Mouse (Mus musculus): ENCODE measurements around the gene Uba2. TPM values are rescaled to one million over a fixed set of nuclear protein-coding genes. Genes with fewer than 3 reads are reported as not detected.

Uba2 gene
- total and polyA plus RNA-seq, 2 experiments: 16.9 to 31.8 TPM

- H3K9ac ChIP-seq (ENCODE audit: low read depth, low read length): no peak overlapping the region
- TF ChIP-seq POLR2A (IDR thresholded peaks at IDR 0.05; ENCODE audit: extremely low read depth, insufficient read depth, low read length): no peak
- TF ChIP-seq CTCF (IDR thresholded peaks at IDR 0.05; ENCODE audit: low read depth, low read length): peak; percentile 51
- peaks cover 22% of the 10 kb centered on the region for H3K36me3 ChIP-seq (ENCODE audit: control insufficient read depth, insufficient read depth, low read length)
- 64% methylated on average over 4 of the region's 4 CpGs for WGBS
- no peak overlapping the region for H3K27ac ChIP-seq (replicated peaks; ENCODE audit: insufficient read depth, low read depth, low read length)
- DNase-seq (ENCODE audit: extremely low read depth, low read depth, low spot score): no peak
- no peaks in the 10 kb centered on the region for H3K27me3 ChIP-seq (ENCODE audit: control insufficient read depth, insufficient read depth, low read length)
- H3K4me1 ChIP-seq (ENCODE audit: control insufficient read depth, insufficient read depth, low read length): peaks cover 8% of the 10 kb centered on the region; the same call in 1 of the 2 replicates
- peaks cover 7% of the 10 kb centered on the region; the same call in 1 of the 2 replicates for H3K79me2 ChIP-seq (ENCODE audit: control insufficient read depth, insufficient read depth, low read length)
- no peak overlapping the region for H3K4me3 ChIP-seq (ENCODE audit: insufficient read depth, low read depth, low read length)
These were observed 2.5 kb downstream of the Uba2 start for GRCm38 (mm10) chr7:34166850-34167249.

DNA sequence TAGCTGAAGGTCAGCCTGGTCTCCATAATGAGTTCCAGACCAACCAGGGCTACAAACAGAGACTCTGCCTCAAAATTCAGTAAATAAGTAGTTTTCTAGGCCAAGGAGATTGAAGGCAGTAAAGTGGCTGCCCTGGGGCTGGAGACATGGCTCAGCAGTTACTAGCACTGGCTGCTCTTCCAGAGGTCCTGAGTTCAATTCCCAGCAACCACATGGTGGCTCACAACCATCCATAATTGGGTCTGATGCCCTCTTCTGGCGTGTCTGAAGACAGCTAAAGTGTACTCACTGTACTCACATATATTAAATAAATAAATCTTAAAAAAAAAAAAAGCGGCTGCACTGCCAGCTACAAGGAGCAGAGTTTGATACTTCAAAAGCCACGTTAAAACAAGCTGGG is 3.4 kb downstream of the Uba2 start:
- Histone ChIP-seq H3K27me3 (ENCODE audit: control insufficient read depth, insufficient read depth, low read length) (no peaks in the 10 kb centered on the region), H3K36me3 (ENCODE audit: control insufficient read depth, insufficient read depth, low read length) (peaks cover 30% of the 10 kb centered on the region), H3K4me1 (ENCODE audit: control insufficient read depth, insufficient read depth, low read length) (peaks cover 8% of the 10 kb centered on the region; the same call in 1 of the 2 replicates), H3K9ac (ENCODE audit: low read depth, low read length) (no peak overlapping the region), H3K27ac (replicated peaks; ENCODE audit: insufficient read depth, low read depth, low read length) (no peak overlapping the region), H3K79me2 (ENCODE audit: control insufficient read depth, insufficient read depth, low read length) (peaks cover 7% of the 10 kb centered on the region; the same call in 1 of the 2 replicates), H3K4me3 (ENCODE audit: insufficient read depth, low read depth, low read length) (no peak overlapping the region)
- DNase-seq (ENCODE audit: extremely low read depth, low read depth, low spot score): no peak
- WGBS: 82% methylated on average over 3 of the region's 3 CpGs
- TF ChIP-seq CTCF (IDR thresholded peaks at IDR 0.05; ENCODE audit: low read depth, low read length) (no peak), POLR2A (IDR thresholded peaks at IDR 0.05; ENCODE audit: extremely low read depth, insufficient read depth, low read length) (no peak)

GRCm38 (mm10) chr7:34164671-34165070 is 4.7 kb downstream of the Uba2 start:
- H3K79me2 ChIP-seq (ENCODE audit: control insufficient read depth, insufficient read depth, low read length): peaks cover 7% of the 10 kb centered on the region; the same call in 1 of the 2 replicates
- WGBS: 94% methylated on average over 7 of the region's 7 CpGs

GRCm38 (mm10) chr7:34159167-34159566 is 10.2 kb downstream of the Uba2 start:
- TF ChIP-seq POLR2A (IDR thresholded peaks at IDR 0.05; ENCODE audit: extremely low read depth, insufficient read depth, low read length): no peak
- TF ChIP-seq CTCF (IDR thresholded peaks at IDR 0.05; ENCODE audit: low read depth, low read length): peak; percentile 20; the same call in 1 of the 2 replicates
- 96% methylated on average over 3 of the region's 3 CpGs for WGBS
- Histone ChIP-seq H3K36me3 (ENCODE audit: control insufficient read depth, insufficient read depth, low read length) (peaks cover 82% of the 10 kb centered on the region), H3K79me2 (ENCODE audit: control insufficient read depth, insufficient read depth, low read length) (no peaks in the 10 kb centered on the region), H3K4me3 (ENCODE audit: insufficient read depth, low read depth, low read length) (no peak overlapping the region), H3K9ac (ENCODE audit: low read depth, low read length) (no peak overlapping the region), H3K27ac (replicated peaks; ENCODE audit: insufficient read depth, low read depth, low read length) (no peak overlapping the region), H3K4me1 (ENCODE audit: control insufficient read depth, insufficient read depth, low read length) (no peaks in the 10 kb centered on the region), H3K27me3 (ENCODE audit: control insufficient read depth, insufficient read depth, low read length) (no peaks in the 10 kb centered on the region)
- no peak for DNase-seq (ENCODE audit: extremely low read depth, low read depth, low spot score)

More at GRCm38 (mm10) chr7:34164671-34165070, 4.7 kb downstream of the Uba2 start:
- Histone ChIP-seq H3K36me3 (ENCODE audit: control insufficient read depth, insufficient read depth, low read length) (peaks cover 41% of the 10 kb centered on the region), H3K27ac (replicated peaks; ENCODE audit: insufficient read depth, low read depth, low read length) (no peak overlapping the region), H3K4me3 (ENCODE audit: insufficient read depth, low read depth, low read length) (no peak overlapping the region), H3K4me1 (ENCODE audit: control insufficient read depth, insufficient read depth, low read length) (peaks cover 8% of the 10 kb centered on the region; the same call in 1 of the 2 replicates), H3K9ac (ENCODE audit: low read depth, low read length) (no peak overlapping the region), H3K27me3 (ENCODE audit: control insufficient read depth, insufficient read depth, low read length) (no peaks in the 10 kb centered on the region)
- no peak for DNase-seq (ENCODE audit: extremely low read depth, low read depth, low spot score)
- TF ChIP-seq POLR2A (IDR thresholded peaks at IDR 0.05; ENCODE audit: extremely low read depth, insufficient read depth, low read length) (no peak), CTCF (IDR thresholded peaks at IDR 0.05; ENCODE audit: low read depth, low read length) (no peak)

DNA sequence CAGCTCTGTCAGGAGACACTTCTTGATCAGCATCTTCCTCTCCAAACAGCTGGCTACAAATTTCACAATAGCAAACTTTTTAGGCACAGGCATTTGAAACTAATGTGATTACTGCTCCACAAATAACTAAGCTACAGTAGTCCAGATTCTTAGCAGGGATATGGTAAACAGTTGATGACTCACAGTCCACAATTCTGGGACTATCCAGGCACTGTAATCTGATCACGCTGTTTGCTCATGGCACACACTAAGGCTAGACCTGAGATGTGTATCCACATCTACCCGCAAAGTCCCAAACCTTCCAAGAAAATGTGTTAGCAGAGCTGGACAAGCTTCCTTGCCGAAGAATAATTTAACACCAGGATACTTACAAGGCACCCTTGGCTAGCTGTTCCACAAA is 11.4 kb downstream of the Uba2 start:
- no peak overlapping the region for H3K27ac ChIP-seq (replicated peaks; ENCODE audit: insufficient read depth, low read depth, low read length)
- H3K4me1 ChIP-seq (ENCODE audit: control insufficient read depth, insufficient read depth, low read length): no peaks in the 10 kb centered on the region
- 70% methylated on average over 3 of the region's 3 CpGs for WGBS
- TF ChIP-seq POLR2A (IDR thresholded peaks at IDR 0.05; ENCODE audit: extremely low read depth, insufficient read depth, low read length) (no peak), CTCF (IDR thresholded peaks at IDR 0.05; ENCODE audit: low read depth, low read length) (no peak)
- H3K79me2 ChIP-seq (ENCODE audit: control insufficient read depth, insufficient read depth, low read length): no peaks in the 10 kb centered on the region
- no peak overlapping the region for H3K4me3 ChIP-seq (ENCODE audit: insufficient read depth, low read depth, low read length)
- H3K9ac ChIP-seq (ENCODE audit: low read depth, low read length): no peak overlapping the region
- peaks cover 85% of the 10 kb centered on the region for H3K36me3 ChIP-seq (ENCODE audit: control insufficient read depth, insufficient read depth, low read length)
- DNase-seq (ENCODE audit: extremely low read depth, low read depth, low spot score): no peak
- no peaks in the 10 kb centered on the region for H3K27me3 ChIP-seq (ENCODE audit: control insufficient read depth, insufficient read depth, low read length)

GRCm38 (mm10) chr7:34147193-34147592 is 22.2 kb downstream of the Uba2 start:
- 80% methylated on average over 4 of the region's 4 CpGs for WGBS
- no peaks in the 10 kb centered on the region for H3K4me1 ChIP-seq (ENCODE audit: control insufficient read depth, insufficient read depth, low read length)
- H3K27me3 ChIP-seq (ENCODE audit: control insufficient read depth, insufficient read depth, low read length): no peaks in the 10 kb centered on the region
- no peak for TF ChIP-seq POLR2A (IDR thresholded peaks at IDR 0.05; ENCODE audit: extremely low read depth, insufficient read depth, low read length)
- TF ChIP-seq CTCF (IDR thresholded peaks at IDR 0.05; ENCODE audit: low read depth, low read length): no peak
- H3K27ac ChIP-seq (replicated peaks; ENCODE audit: insufficient read depth, low read depth, low read length): no peak overlapping the region
- H3K36me3 ChIP-seq (ENCODE audit: control insufficient read depth, insufficient read depth, low read length): peaks cover 70% of the 10 kb centered on the region
- DNase-seq (ENCODE audit: extremely low read depth, low read depth, low spot score): no peak
- no peaks in the 10 kb centered on the region for H3K79me2 ChIP-seq (ENCODE audit: control insufficient read depth, insufficient read depth, low read length)
- no peak overlapping the region for H3K9ac ChIP-seq (ENCODE audit: low read depth, low read length)
- no peak overlapping the region for H3K4me3 ChIP-seq (ENCODE audit: insufficient read depth, low read depth, low read length)
